Mouse (Mus musculus) liver, adult 2 months (tissue): ENCODE measurements around the gene Slc5a1. TPM values are rescaled to one million over a fixed set of nuclear protein-coding genes. Genes with fewer than 3 reads are reported as not detected.

Experiments used
- DNase-seq: peaks from one replicate; pipeline ENCODE4 v3.0.0-alpha.2; 2011; ENCODE audit warnings: low read depth, low spot score; ENCODE audit errors: extremely low read depth
- H3K27ac ChIP-seq: fragments of 200-500 bp; replicated peaks from 2 replicates; pipeline ENCODE4 v1.5.1; 2012; ENCODE audit warnings: low read depth, mild to moderate bottlenecking, control low read depth, inconsistent platforms, low read length; ENCODE audit not compliant: insufficient read depth
- H3K27me3 ChIP-seq: fragments of 200-500 bp; 2 replicates; pipeline ENCODE4 v1.6.1; 2012; ENCODE audit warnings: mild to moderate bottlenecking, moderate library complexity, low read length, inconsistent platforms; ENCODE audit not compliant: control insufficient read depth, insufficient read depth
- H3K36me3 ChIP-seq: fragments of 200-500 bp; 2 replicates; pipeline ENCODE4 v1.6.1; 2012; ENCODE audit warnings: low read length, inconsistent platforms; ENCODE audit not compliant: control insufficient read depth, insufficient read depth
- H3K4me1 ChIP-seq: fragments of 200-500 bp; 2 replicates; pipeline ENCODE4 v1.6.1; 2011; ENCODE audit warnings: low read length; ENCODE audit not compliant: control insufficient read depth, insufficient read depth
- H3K4me3 ChIP-seq: fragments of 200-500 bp; 2 replicates; pipeline ENCODE4 v1.5.1; 2011; ENCODE audit warnings: low read depth, mild to moderate bottlenecking, control low read depth, low read length, moderate library complexity; ENCODE audit not compliant: insufficient read depth
- H3K79me2 ChIP-seq: fragments of 200-500 bp; 2 replicates; pipeline ENCODE4 v1.6.1; 2012; ENCODE audit warnings: inconsistent platforms, mild to moderate bottlenecking, low read length, moderate library complexity; ENCODE audit not compliant: control insufficient read depth, insufficient read depth
- H3K9ac ChIP-seq: fragments of 200-500 bp; 2 replicates; pipeline ENCODE4 v1.6.1; 2012; ENCODE audit warnings: low read depth, mild to moderate bottlenecking, control low read depth, inconsistent platforms, low read length
- CTCF ChIP-seq: fragments of 200-500 bp; IDR thresholded peaks from 2 replicates; pipeline ENCODE4 v1.5.1; 2011; ENCODE audit warnings: low read depth, low read length, control low read depth
- POLR2A ChIP-seq: fragments of 200-500 bp; IDR thresholded peaks from 2 replicates; pipeline ENCODE4 v1.6.1; 2011; ENCODE audit warnings: low read length, control low read depth; ENCODE audit not compliant: insufficient read depth; ENCODE audit errors: extremely low read depth
- WGBS: fragments of 180-500 bp; shearing (Covaris S2); methylation state at CpG from one replicate; pipeline ENCODE4 v1.1.7; 2018; 5-methylcytosine and 5-hydroxymethylcytosine counted together
- polyA plus RNA-seq: library from polyadenylated mRNA; depleted of rRNA; stranded (reverse); fragments of >200 nt; gene quantifications from 2 replicates; pipeline ENCODE4 v1.2.3, GENCODE M21; 2012
- total RNA-seq: library from RNA; depleted of rRNA; stranded (reverse); fragments of >200 nt; gene quantifications from 2 replicates; pipeline ENCODE4 v1.2.3, GENCODE M21; 2014

Slc5a1 gene
- total and polyA plus RNA-seq, 2 experiments = 0.22 to 0.55 TPM

DNA sequence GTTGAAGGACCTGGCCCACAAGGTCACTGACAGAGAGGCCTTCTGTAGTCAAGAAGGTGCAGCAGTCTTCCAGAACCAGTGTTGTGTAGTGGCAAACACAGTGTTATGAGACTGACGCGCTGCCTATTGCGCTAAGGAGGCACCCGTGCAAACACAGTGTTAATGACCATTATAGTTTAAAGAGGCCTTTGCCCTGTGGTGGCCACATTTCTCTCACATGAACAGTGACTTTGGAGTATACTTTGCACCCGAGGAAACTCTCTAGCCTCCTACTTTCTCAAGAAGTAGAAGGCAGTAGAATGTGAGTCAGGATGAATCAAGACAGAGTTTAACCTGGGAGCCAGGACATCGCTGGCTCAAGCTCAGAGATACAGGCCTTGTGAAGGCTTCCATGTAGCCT, 12.7 kb upstream of the Slc5a1 start:
- DNase-seq = no peak
- Histone ChIP-seq H3K27me3 (no peaks in the 10 kb centered on the region), H3K79me2 (no peaks in the 10 kb centered on the region), H3K4me1 (no peaks in the 10 kb centered on the region), H3K9ac (no peak overlapping the region), H3K27ac (no peak overlapping the region), H3K4me3 (no peak overlapping the region), H3K36me3 (no peaks in the 10 kb centered on the region)
- 84% methylated on average over 6 of the region's 6 CpGs for WGBS
- TF ChIP-seq POLR2A (no peak), CTCF (no peak)

DNA sequence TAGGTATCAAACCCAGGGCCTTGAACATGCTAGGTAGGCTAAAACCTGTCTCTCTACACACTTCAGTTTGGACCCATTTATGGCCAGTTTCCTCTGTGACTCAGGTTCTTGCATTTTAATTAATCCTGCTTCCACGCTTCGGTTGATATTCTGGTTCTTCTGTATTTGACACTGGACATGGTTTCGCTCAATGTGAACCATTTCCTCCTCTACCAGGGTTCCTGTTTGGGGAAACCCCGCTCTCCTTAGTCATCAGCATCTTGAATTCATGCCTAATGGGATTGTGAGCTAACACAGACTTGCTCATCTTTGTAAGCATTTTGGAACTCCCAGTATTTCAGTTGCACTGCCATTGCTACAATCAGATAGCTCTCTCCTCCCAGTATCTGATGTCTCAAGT, 8.7 kb upstream of the Slc5a1 start:
- DNase-seq = no peak
- Histone ChIP-seq H3K4me3 (no peak overlapping the region), H3K27ac (no peak overlapping the region), H3K79me2 (no peaks in the 10 kb centered on the region), H3K9ac (no peak overlapping the region), H3K36me3 (no peaks in the 10 kb centered on the region), H3K4me1 (no peaks in the 10 kb centered on the region), H3K27me3 (no peaks in the 10 kb centered on the region)
- TF ChIP-seq POLR2A = no peak
- no peak for TF ChIP-seq CTCF
- 88% methylated on average over 4 of the region's 4 CpGs for WGBS

DNA sequence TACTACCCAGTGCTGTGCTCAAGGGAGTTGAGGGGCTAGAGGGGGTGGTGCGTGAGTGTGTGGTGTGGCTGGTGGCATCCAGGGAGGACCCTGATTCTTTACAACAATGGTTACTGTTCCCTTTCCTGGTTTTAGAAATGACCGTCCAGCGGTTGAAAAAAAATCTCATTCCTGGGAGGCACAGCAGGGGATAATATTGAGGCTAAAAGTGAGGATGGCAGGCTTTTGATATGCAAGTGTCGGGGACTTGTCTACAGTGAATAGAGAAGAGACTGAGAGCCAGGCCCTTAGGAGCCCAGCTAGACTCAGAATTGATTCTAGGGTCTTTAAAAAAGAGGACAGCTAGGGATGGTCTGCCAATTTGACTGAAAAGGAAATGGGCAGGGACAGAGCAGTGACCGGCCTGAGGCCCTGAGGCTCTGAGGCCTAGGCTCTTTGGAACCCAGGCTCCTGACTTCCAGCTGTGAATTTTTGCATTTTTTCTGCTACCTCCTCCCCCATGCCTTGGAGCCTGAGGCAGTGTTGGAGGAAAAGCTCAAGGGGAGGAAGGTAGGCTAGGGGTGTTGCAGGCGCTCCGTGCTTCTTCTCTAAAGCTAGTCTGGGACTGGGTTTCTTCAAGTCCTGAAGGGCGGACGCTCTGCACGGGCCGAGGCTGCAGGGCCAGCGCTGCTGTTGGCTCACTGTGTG, 1.5 kb upstream of the Slc5a1 start:
- no peaks in the 10 kb centered on the region for H3K79me2 ChIP-seq
- DNase-seq = no peak
- no peak overlapping the region for H3K9ac ChIP-seq
- H3K4me3 ChIP-seq = no peak overlapping the region
- H3K36me3 ChIP-seq = no peaks in the 10 kb centered on the region
- TF ChIP-seq CTCF (no peak), POLR2A (no peak)
- WGBS = 71% methylated on average over 12 of the region's 12 CpGs
- H3K27me3 ChIP-seq = peaks cover 7% of the 10 kb centered on the region; the same call in 1 of the 2 replicates
- peaks cover 5% of the 10 kb centered on the region; the same call in 1 of the 2 replicates for H3K4me1 ChIP-seq
- H3K27ac ChIP-seq = no peak overlapping the region

DNA sequence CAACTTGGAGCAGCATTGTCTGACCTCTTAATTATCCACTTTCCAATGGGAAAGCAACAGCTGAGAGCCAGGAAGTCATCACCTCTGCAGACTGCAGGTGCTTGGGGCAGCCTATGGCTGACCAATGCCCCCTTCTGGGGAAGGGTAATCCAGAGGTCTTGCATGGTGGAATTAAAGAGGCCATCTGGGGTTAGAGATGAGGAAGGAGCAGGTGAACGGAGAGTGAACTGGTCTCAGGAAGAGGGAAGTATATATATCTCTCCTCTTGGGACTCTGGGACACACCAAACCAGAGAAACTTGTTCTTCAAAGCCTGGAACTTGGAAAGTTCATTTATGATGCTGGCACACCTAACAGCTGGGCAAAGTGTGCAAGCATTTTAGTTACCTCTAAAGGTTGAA, 857 bp downstream of the Slc5a1 start:
- H3K4me1 ChIP-seq = peaks cover 5% of the 10 kb centered on the region; the same call in 1 of the 2 replicates
- H3K4me3 ChIP-seq = no peak overlapping the region
- no peak overlapping the region for H3K27ac ChIP-seq
- 48% methylated on average over 1 of the region's 1 CpGs for WGBS
- DNase-seq = no peak
- peaks cover 7% of the 10 kb centered on the region; the same call in 1 of the 2 replicates for H3K27me3 ChIP-seq
- no peaks in the 10 kb centered on the region for H3K36me3 ChIP-seq
- H3K9ac ChIP-seq = no peak overlapping the region
- TF ChIP-seq CTCF (peak; percentile 34), POLR2A (no peak)
- no peaks in the 10 kb centered on the region for H3K79me2 ChIP-seq

DNA sequence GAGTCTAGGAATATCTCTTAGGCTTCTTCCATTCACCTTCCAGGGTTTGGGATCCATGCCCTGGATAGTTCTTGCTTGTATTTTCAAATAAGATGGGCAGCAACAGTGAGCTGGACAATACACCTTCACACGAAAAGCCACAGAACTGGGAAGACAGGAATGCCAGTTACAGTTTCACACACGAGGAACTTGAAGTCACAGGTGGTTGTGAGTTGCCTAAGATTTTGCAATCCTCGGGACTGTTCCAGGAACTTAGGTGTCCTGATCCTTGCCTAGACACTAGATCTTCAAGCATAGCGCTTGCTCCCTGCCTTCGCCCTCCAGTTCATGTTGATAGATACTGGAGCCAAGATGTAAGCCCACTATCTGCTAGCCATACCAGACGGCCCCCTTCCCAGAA, 1.6 kb downstream of the Slc5a1 start:
- no peak for DNase-seq
- Histone ChIP-seq H3K27ac (no peak overlapping the region), H3K36me3 (no peaks in the 10 kb centered on the region), H3K27me3 (peaks cover 7% of the 10 kb centered on the region; the same call in 1 of the 2 replicates), H3K9ac (no peak overlapping the region), H3K4me1 (peaks cover 5% of the 10 kb centered on the region; the same call in 1 of the 2 replicates), H3K79me2 (no peaks in the 10 kb centered on the region), H3K4me3 (no peak overlapping the region)
- no peak for TF ChIP-seq POLR2A
- no peak for TF ChIP-seq CTCF
- 78% methylated on average over 6 of the region's 6 CpGs for WGBS

DNA sequence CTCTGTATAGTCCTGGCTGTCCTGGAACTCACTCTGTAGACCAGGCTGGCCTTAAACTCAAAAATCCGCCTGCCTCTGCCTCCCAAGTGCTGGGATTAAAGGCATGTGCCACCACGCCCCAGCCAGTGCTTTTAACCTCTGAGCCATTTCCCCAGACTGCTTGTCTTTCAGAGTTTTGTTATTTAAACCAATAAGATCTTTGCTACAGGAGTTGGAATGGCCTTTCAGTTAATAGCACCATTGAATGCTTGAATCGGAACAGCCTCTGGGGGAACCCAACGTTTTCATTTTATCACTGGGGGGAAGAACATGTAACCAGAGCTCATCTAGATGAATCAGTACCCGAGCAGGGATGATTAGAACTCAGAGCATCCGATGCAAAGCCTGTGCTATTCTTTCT, 3.0 kb downstream of the Slc5a1 start:
- H3K27ac ChIP-seq = no peak overlapping the region
- peaks cover 7% of the 10 kb centered on the region; the same call in 1 of the 2 replicates for H3K27me3 ChIP-seq
- no peak overlapping the region for H3K4me3 ChIP-seq
- no peak overlapping the region for H3K9ac ChIP-seq
- WGBS = 79% methylated on average over 6 of the region's 6 CpGs
- H3K79me2 ChIP-seq = no peaks in the 10 kb centered on the region
- H3K4me1 ChIP-seq = peaks cover 5% of the 10 kb centered on the region; the same call in 1 of the 2 replicates
- H3K36me3 ChIP-seq = no peaks in the 10 kb centered on the region
- no peak for TF ChIP-seq POLR2A
- no peak for TF ChIP-seq CTCF
- no peak for DNase-seq
